Mouse (Mus musculus): ENCODE results near the gene Cntrl. TPM values are rescaled to one million over a fixed set of nuclear protein-coding genes. Genes with fewer than 3 reads are reported as not detected.

The Cntrl gene
- polyA plus RNA-seq (2015; fragmentation: Nextera tagmentation; extraction: Ambion mirVana): 8.2 and 8.6 TPM in 2 replicates

DNA sequence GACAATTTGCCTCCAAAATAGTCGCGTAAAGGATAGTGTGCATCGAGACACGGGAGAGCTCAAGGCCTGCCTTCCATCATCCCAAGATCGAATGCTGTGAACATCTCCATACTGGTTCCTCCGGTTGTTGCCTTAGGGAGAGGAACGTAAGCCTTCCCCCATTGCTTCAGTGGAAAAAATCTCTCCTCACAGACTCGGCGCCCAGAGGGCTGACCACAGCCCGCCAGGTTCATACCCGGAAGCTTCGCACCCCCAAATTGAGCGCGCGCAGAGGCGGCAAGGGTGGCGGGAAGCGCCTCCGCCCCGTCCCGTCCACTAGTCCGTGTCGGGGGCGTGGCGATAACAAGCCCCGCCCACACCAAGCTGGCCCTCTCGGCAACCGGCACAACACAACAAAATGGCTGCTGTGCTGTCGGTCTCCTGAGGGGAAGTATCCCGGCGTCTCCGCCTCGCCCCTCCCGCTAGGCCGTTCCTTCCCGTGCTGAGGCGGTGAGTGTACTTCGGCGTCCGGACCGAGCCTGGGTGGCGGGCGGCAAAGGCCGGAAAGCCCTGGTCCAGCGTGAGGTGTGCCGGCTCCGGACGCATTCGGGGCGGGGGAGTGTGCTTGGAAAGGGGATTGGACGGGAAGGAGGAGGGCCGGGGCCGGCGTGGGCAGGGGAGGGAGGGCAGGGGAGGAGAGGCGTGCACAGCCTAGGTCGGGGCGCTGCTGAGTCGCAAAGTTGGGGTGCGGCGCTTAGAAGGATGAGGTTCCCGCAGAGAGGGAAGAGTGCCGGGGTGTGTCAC is at the start of gene Cntrl:
Gene Cntrl, plus strand, starts transcription at position 352 of the 783 bp plus-strand sequence.

DNA sequence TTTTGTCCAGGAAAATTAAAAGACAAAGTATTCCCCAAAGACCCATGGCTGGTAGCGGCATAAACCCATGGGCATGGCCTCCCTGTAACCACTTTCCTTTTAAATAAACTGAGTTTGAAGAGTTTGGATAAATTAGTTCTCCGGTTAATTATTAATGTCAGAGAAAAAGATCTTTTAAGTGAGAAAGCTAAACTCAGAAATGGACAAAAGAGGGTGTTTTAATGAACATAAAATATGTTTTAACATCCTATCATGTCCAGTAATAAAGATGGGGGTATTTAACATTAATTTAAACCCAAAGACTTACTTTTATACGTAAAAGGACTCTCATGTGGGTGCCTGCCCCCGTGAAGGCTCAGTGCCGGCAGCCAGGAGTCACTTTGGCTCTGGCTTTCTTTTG is 48.0 kb upstream of the Cntrl start, which contains the start of gene Hc:
Gene Hc, minus strand, starts transcription at position 101 of the 400 bp plus-strand sequence.

DNA sequence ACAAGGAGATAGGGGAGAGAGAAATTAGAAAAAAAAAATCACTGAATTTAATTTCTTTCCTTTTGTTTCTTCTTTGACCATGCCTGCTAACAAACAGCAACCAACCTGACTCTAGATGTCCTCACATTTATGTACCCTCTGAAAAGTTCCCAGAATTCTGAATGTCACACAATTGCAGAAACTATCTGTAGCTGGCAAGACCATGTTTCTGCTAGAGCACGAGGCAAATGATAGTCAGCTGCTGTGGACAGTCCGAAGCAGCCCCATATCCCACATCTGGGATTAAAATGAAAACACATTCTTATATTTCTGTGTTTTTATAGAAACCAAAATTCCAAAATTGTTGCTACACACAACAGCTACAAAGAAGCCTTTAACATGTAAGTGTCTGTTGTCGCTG is 7.8 kb upstream of the Cntrl start, which contains the start of gene AI182371:
Gene AI182371, minus strand, starts transcription at position 101 of the 400 bp plus-strand sequence.

DNA sequence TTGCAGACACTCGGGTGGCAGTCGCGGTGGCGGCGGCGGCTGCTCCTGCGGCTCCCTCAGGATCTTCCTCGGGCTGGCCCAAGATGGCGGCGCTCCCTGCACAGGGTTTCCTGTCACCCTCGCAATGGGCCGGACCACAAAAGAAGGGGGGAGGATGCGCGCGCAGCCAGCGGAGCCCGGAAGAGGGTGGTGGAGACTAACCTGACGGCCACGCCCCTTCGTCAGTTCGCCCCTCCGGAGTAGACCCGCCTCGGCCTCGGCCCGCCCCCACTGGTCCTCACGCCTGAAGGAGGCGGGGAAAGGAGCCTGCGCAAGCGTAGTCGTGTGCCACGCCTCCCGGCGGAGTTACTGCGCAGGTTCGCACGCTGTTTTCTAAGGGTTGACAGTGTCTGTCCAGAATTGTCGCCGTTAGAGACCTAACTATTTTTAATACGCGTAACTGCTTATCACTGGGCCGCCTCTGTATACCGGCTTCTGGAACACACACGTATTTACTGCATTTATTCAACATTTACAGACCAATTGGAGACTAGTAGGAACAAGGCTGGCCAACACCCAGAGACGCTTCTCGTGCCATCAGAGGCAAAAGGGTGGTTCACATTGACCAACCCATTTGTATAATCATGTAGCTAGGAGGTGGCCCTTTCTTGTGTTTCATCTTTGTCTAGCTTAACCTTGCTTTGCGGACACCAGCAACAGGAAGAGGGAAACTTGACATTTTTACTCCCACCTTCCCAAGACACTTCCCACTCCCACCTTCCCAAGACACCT is 91.8 kb downstream of the Cntrl start, which contains the start of gene Rab14:
Gene Rab14, minus strand, starts transcription at position 223 of the 771 bp plus-strand sequence.

Other genes starting within 250 kb of the Cntrl start
- 0.07 and 0.13 TPM in 2 replicates for gene Cutal, start 235.1 kb upstream of the Cntrl start, polyA plus RNA-seq (2015; fragmentation: Nextera tagmentation; extraction: Ambion mirVana)
- gene Psmd5, start 234.5 kb upstream of the Cntrl start, polyA plus RNA-seq (2015; fragmentation: Nextera tagmentation; extraction: Ambion mirVana): 39.2 and 47.2 TPM in 2 replicates
- 5.0 and 5.1 TPM in 2 replicates for gene Phf19, start 195.5 kb upstream of the Cntrl start, polyA plus RNA-seq (2015; fragmentation: Nextera tagmentation; extraction: Ambion mirVana)
- 1.5 and 2.2 TPM in 2 replicates for gene Traf1, start 147.7 kb upstream of the Cntrl start, polyA plus RNA-seq (2015; fragmentation: Nextera tagmentation; extraction: Ambion mirVana)
- gene Hc, start 48.1 kb upstream of the Cntrl start, polyA plus RNA-seq (2015; fragmentation: Nextera tagmentation; extraction: Ambion mirVana): 0.22 and 0.27 TPM in 2 replicates
- gene AI182371, start 7.9 kb upstream of the Cntrl start, polyA plus RNA-seq (2015; fragmentation: Nextera tagmentation; extraction: Ambion mirVana): 0.08 and 0.35 TPM in 2 replicates
- gene Rab14, start 91.6 kb downstream of the Cntrl start, polyA plus RNA-seq (2015; fragmentation: Nextera tagmentation; extraction: Ambion mirVana): 288 and 313 TPM in 2 replicates
- gene Gsn, start 146.9 kb downstream of the Cntrl start, polyA plus RNA-seq (2015; fragmentation: Nextera tagmentation; extraction: Ambion mirVana): 362 and 480 TPM in 2 replicates
- gene Stom, start 227.5 kb downstream of the Cntrl start, polyA plus RNA-seq (2015; fragmentation: Nextera tagmentation; extraction: Ambion mirVana): 45.2 and 56.0 TPM in 2 replicates